Mouse (Mus musculus): ENCODE data around the gene Sgsm3.

Gene Sgsm3

DNA sequence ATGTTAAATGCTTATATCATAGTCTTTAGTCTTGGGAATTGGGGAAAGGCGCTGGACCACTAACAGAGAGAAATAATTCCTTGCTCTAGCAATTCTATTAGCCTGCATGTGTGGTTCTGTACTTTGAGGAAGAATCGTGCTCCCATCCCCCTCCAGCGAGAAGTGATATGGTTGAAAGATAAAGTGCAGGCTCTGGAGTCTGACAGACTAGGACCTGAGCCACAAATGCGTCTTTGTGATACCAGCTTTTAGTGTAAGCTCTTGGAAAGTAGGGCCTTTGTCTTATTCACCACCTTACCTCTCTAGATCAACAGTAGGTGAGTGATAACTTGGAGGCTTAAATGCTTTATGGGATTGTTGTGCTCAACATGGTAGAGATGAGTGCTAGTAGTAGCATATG, 3.6 kb downstream of the Sgsm3 start:
- DNase-seq (ENCODE audit: low spot score) = no peak

DNA sequence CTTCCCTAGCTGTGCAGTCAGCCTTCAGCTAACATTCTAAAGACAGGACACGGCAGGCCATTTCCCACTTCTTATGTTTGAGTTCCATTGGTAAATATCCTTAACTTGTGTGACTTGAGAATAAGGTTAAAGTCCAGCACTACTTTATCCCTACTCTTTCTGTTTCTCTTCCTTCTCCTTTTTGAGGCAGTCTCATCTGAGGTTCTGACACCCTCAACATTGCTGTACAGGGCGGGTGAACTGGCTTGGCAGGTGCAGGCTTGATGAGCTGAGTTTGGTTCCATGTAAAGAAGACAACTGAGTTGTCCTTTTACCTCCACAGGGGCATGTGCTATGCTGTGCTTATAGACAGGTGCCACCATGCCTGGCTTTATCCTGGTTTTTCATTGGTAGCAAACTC, 5.7 kb downstream of the Sgsm3 start:
- DNase-seq (ENCODE audit: low spot score) = no peak

GRCm38 (mm10) chr15:80988331-80988730, 10.8 kb downstream of the Sgsm3 start:
- DNase-seq (ENCODE audit: low spot score) = no peak

DNA sequence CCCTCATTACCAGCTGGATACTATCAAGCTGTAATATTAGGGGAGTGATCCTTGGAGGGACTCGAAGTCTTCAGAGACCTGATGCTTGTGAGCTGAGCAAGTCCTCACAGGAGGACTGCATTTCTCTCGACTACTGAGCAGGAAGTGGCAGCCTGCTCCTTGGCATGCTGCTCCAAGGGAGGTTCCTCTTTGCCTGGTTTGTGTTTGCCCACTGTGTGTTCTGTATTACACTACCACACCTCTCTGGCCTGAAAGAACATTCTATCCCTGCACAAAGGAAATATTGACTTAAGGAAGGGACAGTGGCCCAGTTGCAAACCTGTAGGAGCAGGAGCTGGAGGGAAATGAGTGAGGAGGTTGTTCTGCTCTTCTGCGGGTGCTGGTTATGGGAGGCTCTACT, 12.1 kb downstream of the Sgsm3 start:
- no peak for DNase-seq (ENCODE audit: low spot score)

DNA sequence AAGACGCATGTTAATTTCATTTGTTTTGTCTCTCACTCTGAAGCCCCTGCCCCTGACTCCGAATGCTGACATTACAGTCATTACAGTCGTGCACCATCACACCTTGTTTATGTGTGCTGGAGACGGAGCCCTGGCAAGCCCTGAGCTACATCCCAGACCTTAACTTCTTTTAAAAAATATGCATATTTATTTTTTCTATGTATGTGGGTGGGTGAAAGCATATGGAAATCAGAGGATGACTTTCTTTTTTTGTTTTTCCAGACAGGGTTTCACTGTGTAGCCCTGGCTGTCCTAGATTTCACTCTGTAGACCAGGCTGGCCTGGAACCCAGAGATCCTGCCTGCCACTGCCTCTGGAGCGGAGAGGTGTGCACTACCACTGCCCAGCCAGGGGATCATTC, 17.4 kb downstream of the Sgsm3 start:
- no peak for DNase-seq (ENCODE audit: low spot score)

DNA sequence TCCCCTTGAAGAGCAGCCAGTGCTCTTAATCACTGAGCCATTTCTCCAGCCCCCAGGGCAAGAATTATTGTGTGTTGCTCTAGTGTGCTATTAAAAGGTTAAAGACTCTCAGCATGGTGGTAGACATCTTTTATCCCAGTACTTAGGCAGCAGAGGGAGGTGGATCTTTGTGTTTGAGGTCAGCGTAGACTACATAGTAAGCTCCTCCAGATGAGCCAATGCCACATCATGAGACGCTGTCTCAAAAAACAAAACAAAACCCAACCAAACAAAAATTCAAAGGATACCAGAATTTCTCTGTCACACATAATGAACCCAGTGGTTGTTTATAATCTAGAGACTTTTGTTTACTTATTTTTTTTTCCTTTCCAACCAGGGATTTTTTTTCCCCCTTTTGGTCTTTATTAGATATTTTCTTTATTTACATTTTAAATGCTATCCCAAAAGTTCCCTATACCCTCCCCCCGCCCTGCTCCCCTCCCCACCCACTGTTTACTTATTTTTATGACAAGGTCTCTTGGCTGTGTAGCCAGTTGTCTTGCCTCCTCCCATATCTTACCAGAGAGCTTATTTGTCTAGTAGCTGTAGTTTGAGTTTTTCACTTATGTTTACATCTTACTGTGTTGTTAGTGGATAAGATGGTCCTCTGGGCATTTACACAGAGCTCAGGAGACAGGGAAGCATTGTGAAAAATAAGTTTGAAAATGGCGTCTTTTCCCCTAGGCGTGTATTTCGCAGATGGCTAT, 18.7 kb downstream of the Sgsm3 start:
- DNase-seq (ENCODE audit: low spot score) = no peak

DNA sequence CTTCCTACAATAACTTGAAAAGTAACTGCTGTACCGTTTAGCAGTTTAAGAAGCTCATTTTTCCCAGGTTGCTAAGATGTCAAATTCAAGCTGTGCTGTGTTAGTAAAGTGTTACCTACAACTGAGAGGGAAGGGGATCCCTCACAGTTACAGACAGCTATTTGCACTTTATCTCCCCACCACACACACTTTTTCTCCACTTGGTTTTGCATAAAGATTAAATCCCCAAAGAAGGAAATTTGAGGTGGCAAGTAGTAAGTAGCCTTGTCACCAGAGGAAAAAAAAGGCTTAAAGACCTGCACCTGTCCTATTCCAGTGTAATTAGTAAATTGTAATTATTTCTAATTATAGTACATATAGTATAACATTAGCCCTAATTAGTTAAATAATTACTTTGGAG, 19.5 kb downstream of the Sgsm3 start:
- no peak for DNase-seq (ENCODE audit: low spot score)

- DNase-seq (ENCODE audit: low spot score) = no peak
Observed at GRCm38 (mm10) chr15:81000419-81001138, 23.0 kb downstream of the Sgsm3 start.

DNA sequence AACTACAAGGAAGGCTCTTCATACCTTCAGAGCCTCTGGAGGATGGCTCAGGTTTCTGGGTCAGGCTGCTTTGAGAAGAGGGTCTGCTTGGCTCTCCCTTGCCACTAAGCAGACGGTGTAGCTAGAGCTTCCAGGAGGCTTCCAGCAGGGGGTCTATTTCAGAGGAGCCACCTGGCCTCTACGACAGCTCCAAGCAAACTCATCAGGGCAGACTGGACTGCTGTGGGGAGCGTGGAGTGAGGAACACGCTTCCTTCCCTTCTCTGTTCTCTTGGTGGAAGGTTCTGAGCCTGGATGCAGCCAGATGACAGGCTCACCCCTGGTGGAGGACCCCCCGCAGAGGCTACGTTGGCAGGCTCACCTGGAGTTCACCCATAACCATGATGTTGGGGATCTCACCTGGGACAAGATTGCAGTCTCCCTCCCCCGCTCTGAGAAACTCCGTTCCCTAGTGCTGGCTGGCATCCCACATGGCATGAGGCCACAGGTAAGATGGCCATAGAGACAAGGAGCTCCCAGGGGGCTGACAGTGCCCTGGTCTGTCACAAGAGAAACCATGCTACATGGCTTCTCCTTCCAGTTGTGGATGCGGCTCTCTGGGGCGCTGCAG, 28.7 kb downstream of the Sgsm3 start:
- no peak for DNase-seq (ENCODE audit: low spot score)

DNA sequence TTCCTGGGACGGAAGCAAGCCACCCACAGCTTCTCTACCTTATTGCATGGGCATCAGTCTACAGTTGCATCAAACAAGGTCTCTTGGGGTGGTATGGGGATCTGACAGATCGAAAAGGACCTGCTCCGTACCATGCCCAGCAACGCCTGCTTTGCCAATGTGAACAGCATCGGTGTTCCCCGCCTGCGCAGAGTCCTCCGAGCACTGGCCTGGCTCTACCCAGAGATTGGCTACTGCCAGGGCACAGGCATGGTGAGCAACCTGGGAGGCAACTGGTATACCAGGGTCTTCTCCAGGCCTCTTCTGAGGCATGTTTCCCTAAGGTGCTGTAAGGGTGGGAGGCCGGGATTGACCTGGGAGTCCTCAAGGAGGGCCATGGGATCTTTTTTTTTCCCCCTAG, 29.8 kb downstream of the Sgsm3 start:
- no peak for DNase-seq (ENCODE audit: low spot score)

- DNase-seq (ENCODE audit: low spot score) = no peak
Observed at GRCm38 (mm10) chr15:81007905-81008304, 30.3 kb downstream of the Sgsm3 start.

GRCm38 (mm10) chr15:81008689-81009123, 31.1 kb downstream of the Sgsm3 start:
- DNase-seq (ENCODE audit: low spot score) = peak; percentile 27

- no peak for DNase-seq (ENCODE audit: low spot score)
Observed at GRCm38 (mm10) chr15:81010114-81010513, 32.5 kb downstream of the Sgsm3 start.

- DNase-seq (ENCODE audit: low spot score) = no peak
Observed at GRCm38 (mm10) chr15:81011523-81011922, 34.0 kb downstream of the Sgsm3 start.

GRCm38 (mm10) chr15:81012359-81012758, 34.8 kb downstream of the Sgsm3 start:
- no peak for DNase-seq (ENCODE audit: low spot score)

DNA sequence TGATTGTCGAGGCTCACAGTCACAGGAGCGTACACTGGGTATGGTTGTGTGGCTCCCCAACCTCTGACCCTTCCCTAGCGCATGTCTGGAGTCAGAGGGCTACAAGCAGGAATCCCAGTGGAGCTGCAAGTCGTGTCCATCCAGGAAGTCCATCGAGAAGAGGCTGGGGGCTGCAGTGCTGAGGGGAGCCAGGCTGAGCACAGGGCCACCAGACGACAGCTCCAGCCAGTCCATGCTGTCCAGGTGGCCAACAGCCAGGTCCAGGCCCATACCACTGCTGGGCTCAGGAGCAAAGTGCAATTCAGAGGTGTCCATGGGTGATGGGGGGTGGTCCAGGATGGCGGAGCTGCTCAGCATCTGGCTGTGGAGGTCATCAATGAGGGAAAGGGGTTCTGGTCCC, 35.6 kb downstream of the Sgsm3 start:
- no peak for DNase-seq (ENCODE audit: low spot score)

DNA sequence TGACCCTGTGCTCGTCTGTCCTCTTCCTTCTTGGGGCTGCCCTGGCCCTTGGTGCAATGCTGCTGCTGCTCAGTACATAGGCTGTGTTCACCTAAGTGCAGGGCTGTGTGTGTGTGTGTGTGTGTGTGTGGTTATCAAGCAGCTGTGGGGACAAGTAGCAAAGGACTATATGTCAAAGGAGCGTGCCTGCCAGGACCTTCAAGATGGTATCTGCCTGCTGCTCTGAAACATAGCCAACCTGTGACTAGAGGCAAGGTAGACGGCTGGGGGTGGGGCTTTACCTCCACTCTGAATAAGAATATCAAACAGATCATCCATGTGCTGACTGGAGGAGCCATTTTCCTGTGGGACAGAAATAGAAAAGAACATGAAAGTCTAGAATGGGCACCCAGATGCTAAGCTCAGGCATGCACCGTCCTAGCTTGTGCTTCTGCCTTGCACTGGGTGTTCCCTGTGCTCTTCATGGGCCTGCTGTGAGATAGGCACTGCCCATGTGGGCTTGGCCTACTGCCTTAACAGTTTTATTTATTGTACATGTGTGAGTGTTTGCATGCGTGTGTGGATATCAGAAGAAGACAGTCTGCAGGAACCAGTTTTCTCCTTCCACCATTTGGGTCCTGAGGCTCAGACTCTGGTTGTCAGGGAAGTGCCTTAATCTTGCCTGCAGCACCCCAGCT, 37.6 kb downstream of the Sgsm3 start:
- no peak for DNase-seq (ENCODE audit: low spot score)

DNA sequence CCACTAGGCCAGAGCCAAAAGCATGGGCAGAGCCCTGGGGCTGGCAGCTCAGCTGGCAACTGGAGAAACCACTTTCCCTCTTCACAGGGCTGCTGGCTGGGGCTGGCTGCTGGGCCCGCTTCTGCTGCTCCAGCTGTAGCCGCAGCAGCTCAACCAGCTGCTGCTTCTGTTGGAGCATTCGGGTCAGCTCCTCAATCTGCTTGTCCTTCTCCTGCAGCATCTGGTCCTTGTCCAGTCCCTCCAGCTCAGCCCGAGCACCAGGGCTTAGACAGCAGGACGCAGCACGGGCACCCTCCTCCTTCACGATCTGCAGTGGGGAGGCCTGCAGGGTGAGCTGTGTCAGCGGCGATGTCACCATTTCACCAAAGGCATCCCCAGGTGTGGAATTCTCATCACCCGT, 38.9 kb downstream of the Sgsm3 start:
- no peak for DNase-seq (ENCODE audit: low spot score)

GRCm38 (mm10) chr15:81017308-81017707, 39.7 kb downstream of the Sgsm3 start:
- DNase-seq (ENCODE audit: low spot score) = no peak

- no peak for DNase-seq (ENCODE audit: low spot score)
Observed at GRCm38 (mm10) chr15:81021377-81021776, 43.8 kb downstream of the Sgsm3 start.

DNA sequence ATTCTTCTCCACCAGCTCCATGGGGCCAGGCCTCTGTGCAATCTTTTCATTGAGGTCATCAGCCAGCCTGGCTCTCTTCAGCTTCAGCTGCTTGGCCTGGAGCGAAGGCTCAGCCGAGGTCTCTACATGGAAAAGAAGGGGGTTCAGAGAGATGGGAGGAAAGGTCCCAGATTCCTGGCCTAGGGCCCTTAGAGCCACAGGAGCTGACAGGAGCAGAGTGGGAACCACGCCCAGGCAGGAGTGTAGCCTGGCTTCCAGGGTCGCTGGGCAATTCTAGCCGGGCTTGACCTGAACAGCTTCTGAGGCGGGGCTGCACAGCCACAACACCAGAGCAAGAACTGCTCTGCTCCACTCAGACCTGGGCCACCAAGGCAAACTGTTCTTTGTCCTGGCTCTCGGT, 44.9 kb downstream of the Sgsm3 start:
- DNase-seq (ENCODE audit: low spot score) = no peak

DNA sequence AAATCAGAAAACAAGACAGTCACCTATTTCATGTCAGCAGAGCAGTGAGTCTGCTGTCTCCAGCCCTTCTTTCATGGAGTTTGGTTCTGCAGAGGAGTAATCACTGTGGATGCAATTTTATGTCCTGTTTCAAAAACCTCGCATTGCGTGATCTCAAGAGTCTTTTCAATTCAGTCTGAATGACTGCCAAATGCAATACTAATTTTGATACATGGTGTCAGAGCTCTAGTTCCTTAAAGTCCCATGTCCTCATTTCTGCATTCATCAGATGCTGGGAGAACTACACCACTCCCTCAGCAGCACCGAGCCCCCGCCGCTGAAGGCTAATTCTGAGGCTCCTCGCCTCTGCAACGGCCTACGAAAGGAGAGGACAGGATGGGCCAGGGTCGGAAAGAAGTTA, 46.3 kb downstream of the Sgsm3 start:
- no peak for DNase-seq (ENCODE audit: low spot score)

DNA sequence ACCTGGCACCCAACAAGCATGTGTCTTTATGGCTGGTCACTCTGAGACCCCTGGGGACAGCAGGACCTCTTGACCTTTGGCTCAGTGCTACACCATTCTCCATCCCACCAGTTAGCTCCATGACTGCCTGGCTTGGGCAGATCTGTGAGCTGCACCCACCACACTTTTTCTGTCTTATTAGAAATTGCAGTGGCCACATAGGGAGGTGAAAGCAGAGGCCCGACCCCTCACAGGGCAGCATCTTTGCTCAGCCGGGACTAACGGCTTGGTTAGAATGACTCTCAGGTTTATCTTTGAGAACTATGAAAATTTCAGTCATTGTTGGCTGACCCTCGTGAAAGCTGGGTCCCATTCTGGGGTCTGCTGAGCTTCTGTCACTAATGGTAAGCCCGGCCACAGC, 49.3 kb downstream of the Sgsm3 start:
- no peak for DNase-seq (ENCODE audit: low spot score)
